Mouse (Mus musculus) ES-E14 (cell line): ENCODE data around the gene Pigg.

ENCODE experiments used
- HCFC1 ChIP-seq: IDR thresholded peaks from 2 replicates; pipeline ENCODE4 v1.6.1; 2012; ENCODE audit warnings: low read length, inconsistent platforms, borderline replicate concordance; ENCODE audit not compliant: insufficient read depth
- MAFK ChIP-seq: IDR thresholded peaks from 2 replicates; pipeline ENCODE4 v1.6.1; 2014; ENCODE audit warnings: mild to moderate bottlenecking, low read depth, low read length, inconsistent platforms; ENCODE audit not compliant: insufficient read depth
- ZNF384 ChIP-seq: IDR thresholded peaks from 2 replicates; pipeline ENCODE4 v1.6.1; 2012; ENCODE audit warnings: low read depth, low read length, inconsistent platforms

GRCm38 (mm10) chr5:108369964-108370363 lies 57.6 kb downstream of the Pigg start:
- TF ChIP-seq ZNF384, result no peak
- TF ChIP-seq MAFK, result no peak
- no peak for TF ChIP-seq HCFC1
